Mouse (Mus musculus): Measurements from ENCODE around the gene Olfr374. TPM values are rescaled to one million over a fixed set of nuclear protein-coding genes. Genes with fewer than 3 reads are reported as not detected.
"Not testable (repeated sequence)": the region's sequence is repeated elsewhere in the genome, so short reads cannot be mapped to it uniquely, and the experiment has no call there.

Olfr374 gene
- polyA plus RNA-seq, 1 experiment from 2014 or later, result 0.08 TPM

- Histone ChIP-seq H3K9ac (no peak overlapping the region), H3K27ac (no peak overlapping the region), H3K4me2 (replicated peaks) (no peak overlapping the region), H3K4me3 (no peak overlapping the region), H3K9me3 (no peaks in the 10 kb centered on the region), H3K36me3 (no peaks in the 10 kb centered on the region), H3K27me3 (no peaks in the 10 kb centered on the region), H3K4me1 (peaks cover 8% of the 10 kb centered on the region; the same call in 1 of the 2 replicates)
- no peak for ATAC-seq (ENCODE audit: insufficient number of reproducible peaks, insufficient read depth, low FRiP score, low TSS enrichment)
- WGBS, result 57% methylated on average over 4 of the region's 4 CpGs
These were observed 11.8 kb downstream of the Olfr374 start for GRCm38 (mm10) chr8:72118616-72119015.

- not testable (repeated sequence) for ATAC-seq (ENCODE audit: insufficient number of reproducible peaks, insufficient read depth, low FRiP score, low TSS enrichment)
These were observed 14.6 kb downstream of the Olfr374 start for GRCm38 (mm10) chr8:72121486-72121885.

GRCm38 (mm10) chr8:72121997-72122396, 15.2 kb downstream of the Olfr374 start:
- Histone ChIP-seq H3K4me3 (no peak overlapping the region), H3K27me3 (no peaks in the 10 kb centered on the region), H3K9me3 (no peaks in the 10 kb centered on the region), H3K36me3 (no peaks in the 10 kb centered on the region), H3K4me2 (replicated peaks) (no peak overlapping the region), H3K9ac (no peak overlapping the region), H3K4me1 (peaks cover 8% of the 10 kb centered on the region; the same call in 1 of the 2 replicates), H3K27ac (no peak overlapping the region)
- WGBS, result 23% methylated on average over 1 of the region's 1 CpGs
- ATAC-seq (ENCODE audit: insufficient number of reproducible peaks, insufficient read depth, low FRiP score, low TSS enrichment), result no peak

More at GRCm38 (mm10) chr8:72121486-72121885, 14.6 kb downstream of the Olfr374 start:
- not testable (repeated sequence) for H3K9ac ChIP-seq; H3K4me3 ChIP-seq; H3K9me3 ChIP-seq; H3K27ac ChIP-seq; H3K36me3 ChIP-seq; H3K4me1 ChIP-seq; H3K27me3 ChIP-seq; H3K4me2 ChIP-seq (replicated peaks)
- WGBS, result 29% methylated on average over 3 of the region's 3 CpGs

DNA sequence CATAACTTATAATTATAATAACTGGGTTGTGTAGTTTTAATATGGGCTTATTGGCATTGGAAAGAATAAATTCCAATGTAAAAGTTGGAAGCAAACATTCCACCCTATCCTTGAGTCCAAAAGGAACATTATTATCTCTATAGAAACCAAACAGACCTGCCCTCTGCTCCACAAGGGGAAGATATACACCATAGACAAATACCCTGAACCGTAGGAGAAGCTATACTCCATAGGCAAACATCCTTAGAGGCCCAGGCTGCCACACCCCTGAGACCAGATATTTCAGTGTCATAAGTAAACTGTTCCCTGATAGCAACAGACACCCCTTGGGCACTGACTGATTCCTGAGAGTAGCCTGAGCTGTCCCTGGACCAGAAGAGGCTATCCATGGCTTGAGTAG, 21.0 kb downstream of the Olfr374 start:
- 79% methylated on average over 1 of the region's 1 CpGs for WGBS
- Histone ChIP-seq H3K9me3 (no peaks in the 10 kb centered on the region), H3K4me1 (0 out of 2 replicates have a peak, but pooled peaks cover 3% of the 10 kb centered on the region), H3K4me2 (replicated peaks) (no peak overlapping the region), H3K36me3 (no peaks in the 10 kb centered on the region), H3K27me3 (no peaks in the 10 kb centered on the region), H3K9ac (no peak overlapping the region), H3K27ac (no peak overlapping the region), H3K4me3 (no peak overlapping the region)
- no peak for ATAC-seq (ENCODE audit: insufficient number of reproducible peaks, insufficient read depth, low FRiP score, low TSS enrichment)

- Histone ChIP-seq H3K9me3 (no peaks in the 10 kb centered on the region), H3K9ac (no peak overlapping the region), H3K4me2 (replicated peaks) (no peak overlapping the region), H3K27me3 (no peaks in the 10 kb centered on the region), H3K4me1 (0 out of 2 replicates have a peak, but pooled peaks cover 3% of the 10 kb centered on the region), H3K4me3 (no peak overlapping the region), H3K36me3 (no peaks in the 10 kb centered on the region), H3K27ac (no peak overlapping the region)
- 42% methylated on average over 2 of the region's 2 CpGs for WGBS
- ATAC-seq (ENCODE audit: insufficient number of reproducible peaks, insufficient read depth, low FRiP score, low TSS enrichment), result no peak
These were observed 24.4 kb downstream of the Olfr374 start for GRCm38 (mm10) chr8:72131251-72131650.

DNA sequence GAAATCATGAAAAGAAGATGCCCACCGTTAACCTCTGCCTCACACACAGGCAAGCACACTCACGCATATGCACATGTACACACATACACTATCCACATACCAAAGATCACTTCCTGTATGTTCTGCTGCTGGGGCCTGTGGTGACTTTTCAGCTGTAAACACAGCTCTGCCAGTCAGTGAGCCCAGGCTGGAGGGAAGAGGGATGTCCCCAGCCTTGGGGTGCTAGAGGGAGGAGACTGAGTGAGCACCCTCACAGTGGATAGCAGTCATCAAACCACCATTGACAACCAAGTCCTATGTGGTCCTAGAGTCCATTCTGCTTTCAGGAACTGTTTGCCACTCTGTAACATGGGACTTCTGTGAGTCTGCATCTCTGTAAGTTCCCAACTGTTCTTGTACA, 25.1 kb downstream of the Olfr374 start:
- Histone ChIP-seq H3K27me3 (no peaks in the 10 kb centered on the region), H3K36me3 (no peaks in the 10 kb centered on the region), H3K4me1 (0 out of 2 replicates have a peak, but pooled peaks cover 3% of the 10 kb centered on the region), H3K9ac (no peak overlapping the region), H3K9me3 (no peaks in the 10 kb centered on the region), H3K4me2 (replicated peaks) (no peak overlapping the region), H3K27ac (0 out of 2 replicates have a peak overlapping the region, but pooled peaks have one; percentile 5), H3K4me3 (no peak overlapping the region)
- WGBS, result 68% methylated on average over 2 of the region's 2 CpGs
- no peak for ATAC-seq (ENCODE audit: insufficient number of reproducible peaks, insufficient read depth, low FRiP score, low TSS enrichment)

GRCm38 (mm10) chr8:72132417-72132816, 25.6 kb downstream of the Olfr374 start:
- H3K36me3 ChIP-seq, result no peaks in the 10 kb centered on the region
- H3K4me3 ChIP-seq, result no peak overlapping the region
- H3K27me3 ChIP-seq, result no peaks in the 10 kb centered on the region
- H3K27ac ChIP-seq, result no peak overlapping the region
- peaks cover 5% of the 10 kb centered on the region; the same call in 1 of the 2 replicates for H3K4me1 ChIP-seq
- 67% methylated on average over 1 of the region's 1 CpGs for WGBS
- no peaks in the 10 kb centered on the region for H3K9me3 ChIP-seq
- no peak for ATAC-seq (ENCODE audit: insufficient number of reproducible peaks, insufficient read depth, low FRiP score, low TSS enrichment)
- H3K4me2 ChIP-seq (replicated peaks), result no peak overlapping the region
- H3K9ac ChIP-seq, result no peak overlapping the region

DNA sequence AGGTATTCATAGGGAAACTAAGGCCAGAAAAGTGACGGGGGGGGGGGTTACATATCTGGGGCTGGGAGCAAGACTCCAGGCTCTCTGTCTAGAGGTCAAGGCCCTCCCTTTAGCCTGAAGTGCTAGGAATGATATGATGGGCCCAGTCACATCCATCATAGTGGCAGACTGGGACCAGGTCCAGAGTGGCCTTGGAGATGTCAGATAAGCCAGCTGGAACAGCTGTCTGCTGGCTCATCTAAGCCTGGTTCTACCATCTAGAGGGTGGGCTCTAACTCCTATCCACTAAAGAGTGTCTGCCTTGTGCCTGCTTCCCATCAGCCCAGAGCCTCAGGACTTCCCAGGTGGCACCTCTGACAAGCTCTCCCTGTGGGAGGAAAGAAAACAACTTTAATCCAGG, 26.1 kb downstream of the Olfr374 start:
- H3K9ac ChIP-seq, result no peak overlapping the region
- 74% methylated on average over 1 of the region's 1 CpGs for WGBS
- H3K27ac ChIP-seq, result no peak overlapping the region

DNA sequence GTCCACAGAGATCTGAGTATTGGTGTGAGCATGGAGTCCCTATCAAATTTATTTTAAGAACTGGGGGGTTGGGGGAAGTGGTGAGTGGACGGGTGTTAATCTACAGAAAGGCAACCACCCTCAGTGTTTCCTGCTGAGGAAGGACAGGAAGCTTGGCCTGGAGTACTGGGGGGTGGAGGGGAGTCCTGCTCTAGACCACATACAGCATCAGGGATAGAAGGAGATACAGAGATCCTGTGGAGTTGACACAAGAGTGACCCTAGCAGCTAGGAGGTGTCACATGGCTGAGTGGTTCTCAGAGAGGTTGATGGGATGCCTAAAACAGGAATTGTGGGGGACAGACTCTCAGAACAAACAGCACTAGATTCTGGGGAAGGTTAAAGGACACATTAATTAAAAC, 26.7 kb downstream of the Olfr374 start:
- Histone ChIP-seq H3K27ac (no peak overlapping the region), H3K4me3 (no peak overlapping the region), H3K4me2 (replicated peaks) (no peak overlapping the region), H3K4me1 (peaks cover 11% of the 10 kb centered on the region; the same call in 1 of the 2 replicates), H3K9me3 (no peaks in the 10 kb centered on the region), H3K9ac (no peak overlapping the region), H3K36me3 (peaks cover 6% of the 10 kb centered on the region), H3K27me3 (no peaks in the 10 kb centered on the region)
- WGBS, result 50% methylated on average over 1 of the region's 1 CpGs
- no peak for ATAC-seq (ENCODE audit: insufficient number of reproducible peaks, insufficient read depth, low FRiP score, low TSS enrichment)

More for the DNA sequence above, 26.1 kb downstream of the Olfr374 start:
- H3K4me3 ChIP-seq, result no peak overlapping the region
- peaks cover 1% of the 10 kb centered on the region; the same call in 1 of the 2 replicates for H3K36me3 ChIP-seq
- H3K4me1 ChIP-seq, result peaks cover 10% of the 10 kb centered on the region; the same call in 1 of the 2 replicates
- no peak for ATAC-seq (ENCODE audit: insufficient number of reproducible peaks, insufficient read depth, low FRiP score, low TSS enrichment)
- no peak overlapping the region for H3K4me2 ChIP-seq (replicated peaks)
- no peaks in the 10 kb centered on the region for H3K27me3 ChIP-seq
- no peaks in the 10 kb centered on the region for H3K9me3 ChIP-seq

GRCm38 (mm10) chr8:72134756-72135445, 28.1 kb downstream of the Olfr374 start, which contains the start of gene Tpm4:
Gene Tpm4 (plus strand): TSS chr8:72134975.
- peak within 1 kb of the TSS; percentile 83 for H3K4me3 ChIP-seq
- H3K27me3 ChIP-seq, result no peaks in the 10 kb centered on the region
- peaks cover 11% of the 10 kb centered on the region; the same call in 1 of the 2 replicates for H3K4me1 ChIP-seq
- peak; percentile 73 for ATAC-seq (ENCODE audit: insufficient number of reproducible peaks, insufficient read depth, low FRiP score, low TSS enrichment)
- peaks cover 20% of the 10 kb centered on the region for H3K36me3 ChIP-seq
- H3K4me2 ChIP-seq (replicated peaks), result peak within 1 kb of the TSS; percentile 77
- peak within 1 kb of the TSS; percentile 93 for H3K9ac ChIP-seq
- WGBS, result 2% methylated on average over 33 of the region's 49 CpGs
- peak within 1 kb of the TSS; percentile 100 for H3K27ac ChIP-seq
- no peaks in the 10 kb centered on the region for H3K9me3 ChIP-seq

GRCm38 (mm10) chr8:72135446-72136301, 28.8 kb downstream of the Olfr374 start:
- under 1% methylated on average over 56 of the region's 62 CpGs for WGBS
- H3K27ac ChIP-seq, result peak overlapping the region; percentile 100
- no peaks in the 10 kb centered on the region for H3K9me3 ChIP-seq
- ATAC-seq (ENCODE audit: insufficient number of reproducible peaks, insufficient read depth, low FRiP score, low TSS enrichment), result peak; percentile 23
- H3K36me3 ChIP-seq, result peaks cover 28% of the 10 kb centered on the region
- peak overlapping the region; percentile 83 for H3K4me3 ChIP-seq
- H3K9ac ChIP-seq, result peak overlapping the region; percentile 93
- H3K4me1 ChIP-seq, result peaks cover 11% of the 10 kb centered on the region; the same call in 1 of the 2 replicates
- H3K27me3 ChIP-seq, result no peaks in the 10 kb centered on the region
- peak overlapping the region; percentile 77 for H3K4me2 ChIP-seq (replicated peaks)

Measured in embryonic facial prominence, embryonic 12.5 days (tissue).